Mouse (Mus musculus): ENCODE results near the gene Ampd1. TPM values are rescaled to one million over a fixed set of nuclear protein-coding genes. Genes with fewer than 3 reads are reported as not detected.

The Ampd1 gene
- total and polyA plus RNA-seq, 3 experiments = 0.08 to 0.18 TPM; not detected in 1

GRCm38 (mm10) chr3:103102454-103103390 is 28.9 kb downstream of the Ampd1 start, which contains the start of gene Dennd2c:
Dennd2c (plus strand) TSS chr3:103102604.
- Histone ChIP-seq H3K9me3 (replicated peaks; ENCODE audit: insufficient read depth, low read length) (no peaks in the 10 kb centered on the region), H3K9ac (ENCODE audit: control insufficient read depth, low read depth, low read length, poor library complexity, severe bottlenecking) (peak within 1 kb of the TSS; percentile 72), H3K4me3 (ENCODE audit: control insufficient read depth in 1 of 2, insufficient read depth in 1 of 2, low read depth in 2 of 2, low read length in 2 of 2) (peak within 1 kb of the TSS; percentile 72 to 73), H3K27me3 (ENCODE audit: control insufficient read depth in 1 of 2, insufficient read depth in 2 of 2, low read length in 2 of 2) (no peaks in the 10 kb centered on the region), H3K36me3 (ENCODE audit: control insufficient read depth in 1 of 2, insufficient read depth in 2 of 2, low read length in 2 of 2) (peaks cover 0 to 9% of the 10 kb centered on the region in 2 experiments; a peak in 2 of 4 replicates), H3K4me1 (ENCODE audit: control insufficient read depth in 1 of 2, insufficient read depth in 2 of 2, low read length in 2 of 2) (no peaks in the 10 kb centered on the region), H3K27ac (ENCODE audit: control insufficient read depth, low read depth, low read length) (peak within 1 kb of the TSS; percentile 57), H3K79me2 (ENCODE audit: control insufficient read depth, insufficient read depth, low read length, poor library complexity) (no peaks in the 10 kb centered on the region; the same call in 1 of the 2 replicates)
- peak; percentile 93 for DNase-seq (ENCODE audit: low read depth, low spot score)
- peak; percentile 48; the same call in 1 of the 2 replicates for TF ChIP-seq GATA1 (IDR thresholded peaks at IDR 0.05; ENCODE audit: low read depth, low read length)
- 0 out of 2 replicates have a peak, but pooled peaks have one; percentile 21 for TF ChIP-seq NRF1 (IDR thresholded peaks at IDR 0.05; ENCODE audit: insufficient read depth, low read depth, low read length, poor library complexity, severe bottlenecking)
- peak; percentile 52 for TF ChIP-seq MXI1 (IDR thresholded peaks at IDR 0.05; ENCODE audit: low read depth, low read length)
- no peak for TF ChIP-seq KAT2A (conservative IDR thresholded peaks at IDR 0.05; ENCODE audit: low read depth, low read length)
- TF ChIP-seq POLR2AphosphoS2 (IDR thresholded peaks at IDR 0.05; ENCODE audit: low read length) = no peak
- no peak for TF ChIP-seq RCOR1 (IDR thresholded peaks at IDR 0.05; ENCODE audit: low read depth, low read length)
- no peak for TF ChIP-seq TCF12 (IDR thresholded peaks at IDR 0.05; ENCODE audit: low read depth, low read length)
- no peak for TF ChIP-seq CTCF (IDR thresholded peaks at IDR 0.05 in 2 of 3, conservative IDR thresholded peaks at IDR 0.05 in 1 of 3; ENCODE audit: control insufficient read depth in 1 of 3, insufficient read depth in 1 of 3, low read depth in 2 of 3, low read length in 3 of 3, poor library complexity in 1 of 3, severe bottlenecking in 1 of 3)
- TF ChIP-seq POLR2A (IDR thresholded peaks at IDR 0.05; ENCODE audit: control insufficient read depth in 1 of 2, insufficient read depth in 1 of 2, low read depth in 1 of 2, low read length in 2 of 2, poor library complexity in 1 of 2) = peak; percentile 70 to 77
- peak; percentile 81; the same call in 1 of the 2 replicates for TF ChIP-seq E2F4 (IDR thresholded peaks at IDR 0.05; ENCODE audit: borderline replicate concordance, low read depth, low read length)
- no peak for TF ChIP-seq MAFK (IDR thresholded peaks at IDR 0.05; ENCODE audit: borderline replicate concordance, low read depth, low read length)
- TF ChIP-seq EP300 (IDR thresholded peaks at IDR 0.05; ENCODE audit: low read depth in 1 of 2, low read length in 2 of 2) = peak in 1 of 2 experiments; percentile 3; a peak in 1 of 4 replicates
- TF ChIP-seq GABPA (IDR thresholded peaks at IDR 0.05; ENCODE audit: low read depth, low read length) = no peak
- TF ChIP-seq MAZ (IDR thresholded peaks at IDR 0.05; ENCODE audit: low read depth, low read length) = no peak; the same call in 1 of the 2 replicates
- TF ChIP-seq USF1 (IDR thresholded peaks at IDR 0.05; ENCODE audit: low read depth, low read length) = no peak
- TF ChIP-seq ZNF384 (IDR thresholded peaks at IDR 0.05; ENCODE audit: low read depth, low read length) = no peak
- TF ChIP-seq SIN3A (IDR thresholded peaks at IDR 0.05; ENCODE audit: low read length) = peak; percentile 49
- TF ChIP-seq UBTF (IDR thresholded peaks at IDR 0.05; ENCODE audit: borderline replicate concordance, insufficient read depth, low read depth, low read length) = 0 out of 2 replicates have a peak, but pooled peaks have one; percentile 37
- TF ChIP-seq HCFC1 (IDR thresholded peaks at IDR 0.05; ENCODE audit: low read depth, low read length) = peak; percentile 29; the same call in 1 of the 2 replicates
- no peak for TF ChIP-seq CHD1 (IDR thresholded peaks at IDR 0.05; ENCODE audit: low read depth, low read length)
- TF ChIP-seq TAL1 (IDR thresholded peaks at IDR 0.05; ENCODE audit: low read length) = no peak
- TF ChIP-seq MEF2A (IDR thresholded peaks at IDR 0.05; ENCODE audit: extremely low read depth, insufficient replicate concordance, low read depth, low read length, poor library complexity, severe bottlenecking) = no peak
- no peak for TF ChIP-seq ZC3H11A (IDR thresholded peaks at IDR 0.05; ENCODE audit: low read depth, low read length)
- TF ChIP-seq MAX (IDR thresholded peaks at IDR 0.05; ENCODE audit: low read length) = peak; percentile 35
- no peak for TF ChIP-seq MYB (IDR thresholded peaks at IDR 0.05; ENCODE audit: low read depth, low read length)
- TF ChIP-seq RAD21 (IDR thresholded peaks at IDR 0.05; ENCODE audit: low read depth, low read length) = no peak
- TF ChIP-seq CHD2 (IDR thresholded peaks at IDR 0.05; ENCODE audit: low read length) = no peak
- no peak for TF ChIP-seq JUND (IDR thresholded peaks at IDR 0.05; ENCODE audit: low read depth, low read length)
- no peak for TF ChIP-seq POLR2AphosphoS5 (IDR thresholded peaks at IDR 0.05; ENCODE audit: borderline replicate concordance, low read depth, low read length)
- no peak for TF ChIP-seq SMC3 (IDR thresholded peaks at IDR 0.05; ENCODE audit: low read depth, low read length)
- no peak for TF ChIP-seq ZKSCAN1 (IDR thresholded peaks at IDR 0.05; ENCODE audit: low read depth, low read length)
- TF ChIP-seq NELFE (IDR thresholded peaks at IDR 0.05; ENCODE audit: low read depth, low read length) = peak; percentile 51; the same call in 1 of the 2 replicates
- no peak for TF ChIP-seq USF2 (IDR thresholded peaks at IDR 0.05; ENCODE audit: borderline replicate concordance in 1 of 2, insufficient read depth in 1 of 2, low read depth in 1 of 2, low read length in 2 of 2)
- peak; percentile 42; the same call in 1 of the 2 replicates for TF ChIP-seq MYC (IDR thresholded peaks at IDR 0.05; ENCODE audit: low read depth, low read length)
- TF ChIP-seq BHLHE40 (IDR thresholded peaks at IDR 0.05; ENCODE audit: borderline replicate concordance, low read depth, low read length) = no peak
